Mouse (Mus musculus) embryonic stem cell, embryonic (primary cell): ENCODE data around the gene Myrip.

ENCODE experiments used
- CTCF ChIA-PET, 4 experiments: fragments of 300-600 bp in 2 of 4; fragments of 350-600 bp in 2 of 4; sonication (Branson Sonifier 250); formaldehyde crosslinking; loops; one replicate each; lab custom pipeline; 2022; ENCODE audit warnings: inconsistent platforms in 2 of 4; lab: Charles Lee
- POLR2A ChIA-PET, 4 experiments: fragments of 300-600 bp in 2 of 4; fragments of 350-600 bp in 2 of 4; sonication (Branson Sonifier 250); formaldehyde crosslinking; loops; one replicate each; lab custom pipeline; 2022; ENCODE audit warnings: antibody characterized with exemption in 4 of 4, inconsistent platforms in 1 of 4; lab: Charles Lee

Myrip gene

GRCm38 (mm10) chr9:120470431-120470830, 169.1 kb downstream of the Myrip start:
- POLR2A ChIA-PET: no interaction called here

GRCm38 (mm10) chr9:120481644-120482043, 180.3 kb downstream of the Myrip start:
- ChIA-PET CTCF (no interaction called here), POLR2A (no interaction called here)

More at GRCm38 (mm10) chr9:120470431-120470830, 169.1 kb downstream of the Myrip start:
- CTCF ChIA-PET: no interaction called here

GRCm38 (mm10) chr9:120482382-120482781, 181.1 kb downstream of the Myrip start:
- ChIA-PET POLR2A (interaction anchor here in 1 of 4 experiments (0.6 to 1.2 kb wide), 2 partner anchors 11 to 103 kb away, joined by 3 read pairs; no protein-coding TSS in a partner anchor), CTCF (no interaction called here)

GRCm38 (mm10) chr9:120483101-120483500, 181.8 kb downstream of the Myrip start:
- ChIA-PET POLR2A (interaction anchor here in 1 of 4 experiments (1.1 to 1.2 kb wide), 2 partner anchors 10 to 88 kb away, joined by 3 read pairs; partner anchors contain the start of gene Rpl14), CTCF (interaction anchor here in 1 of 4 experiments (0.7 kb wide), 1 partner anchor 123 kb away, joined by 4 read pairs; no protein-coding TSS in a partner anchor)

GRCm38 (mm10) chr9:120487076-120487475, 185.8 kb downstream of the Myrip start:
- POLR2A ChIA-PET: no interaction called here

GRCm38 (mm10) chr9:120491509-120491908, 190.2 kb downstream of the Myrip start:
- CTCF ChIA-PET: interaction anchor here in 1 of 4 experiments (1.1 to 2.2 kb wide), 5 partner anchors 10 to 231 kb away, joined by 3 to 6 read pairs (median 5); partner anchors contain the start of gene Rpl14
- POLR2A ChIA-PET: interaction anchor here in 2 of 4 experiments (0.6 to 5.1 kb wide), 4 partner anchors 10 to 188 kb away, joined by 3 to 28 read pairs (median 10); partner anchors contain the start of gene Rpl14 (in 1 of the 2)

More at GRCm38 (mm10) chr9:120487076-120487475, 185.8 kb downstream of the Myrip start:
- CTCF ChIA-PET: interaction anchor here in 1 of 4 experiments (1.2 kb wide), 1 partner anchor 110 kb away, joined by 3 read pairs; no protein-coding TSS in a partner anchor

- POLR2A ChIA-PET: interaction anchor here in 2 of 4 experiments (0.6 to 5.1 kb wide), 7 partner anchors 10 to 187 kb away, joined by 3 to 28 read pairs (median 5); partner anchors contain the start of gene Rpl14 (in 1 of the 2)
Observed at GRCm38 (mm10) chr9:120492010-120492399, 190.7 kb downstream of the Myrip start, which contains the start of gene Eif1b. TSS of gene Eif1b (plus strand) at chr9:120492232.

GRCm38 (mm10) chr9:120492400-120493351, 191.4 kb downstream of the Myrip start:
- ChIA-PET CTCF (interaction anchor here (0.5 to 2.2 kb wide), 11 partner anchors 9 to 308 kb away, joined by 3 to 10 read pairs (median 5); no protein-coding TSS in a partner anchor), POLR2A (interaction anchor here in 3 of 4 experiments (0.6 to 5.1 kb wide), 14 partner anchors 9 to 821 kb away, joined by 3 to 28 read pairs (median 5); partner anchors contain the start of gene Rpl14 (in 2 of the 3))

More at GRCm38 (mm10) chr9:120492010-120492399, 190.7 kb downstream of the Myrip start, which contains the start of gene Eif1b:
- CTCF ChIA-PET: interaction anchor here in 2 of 4 experiments (0.6 to 2.2 kb wide), 6 partner anchors 9 to 231 kb away, joined by 3 to 6 read pairs (median 4); partner anchors contain the start of gene Rpl14 (in 1 of the 2)

- ChIA-PET CTCF (interaction anchor here in 3 of 4 experiments (0.5 to 1.8 kb wide), 9 partner anchors 8 to 487 kb away, joined by 3 to 8 read pairs (median 4); no protein-coding TSS in a partner anchor), POLR2A (interaction anchor here in 3 of 4 experiments (0.7 to 5.1 kb wide), 7 partner anchors 8 to 291 kb away, joined by 3 to 28 read pairs (median 5); partner anchors contain the start of gene Rpl14 (in 2 of the 3))
Observed at GRCm38 (mm10) chr9:120493781-120494180, 192.5 kb downstream of the Myrip start.

GRCm38 (mm10) chr9:120496691-120497090, 195.4 kb downstream of the Myrip start:
- CTCF ChIA-PET: interaction anchor here in 1 of 4 experiments (1.1 kb wide), 1 partner anchor 305 kb away, joined by 3 read pairs; no protein-coding TSS in a partner anchor
- POLR2A ChIA-PET: no interaction called here

- POLR2A ChIA-PET: interaction anchor here in 2 of 4 experiments (1.0 to 7.8 kb wide), 2 partner anchors 73 to 76 kb away, joined by 3 to 76 read pairs; partner anchors contain the start of gene Rpl14 (in 1 of the 2)
- CTCF ChIA-PET: interaction anchor here in 1 of 4 experiments (6.7 kb wide), 1 partner anchor 72 kb away, joined by 140 read pairs; the partner anchor contains the start of gene Rpl14
Observed at GRCm38 (mm10) chr9:120497983-120498382, 196.7 kb downstream of the Myrip start.

- CTCF ChIA-PET: interaction anchor here (0.5 to 6.7 kb wide), 90 partner anchors 8 to 1767 kb away, joined by 3 to 140 read pairs (median 4); partner anchors contain the start of genes Rpl14 (in 3 of the 4), Eif1b (in 2 of the 4) and Entpd3 (in 2 of the 4)
- POLR2A ChIA-PET: interaction anchor here (0.9 to 7.8 kb wide), 20 partner anchors 8 to 92 kb away, joined by 3 to 76 read pairs (median 5); partner anchors contain the start of genes Rpl14 (in 4 of the 4) and Eif1b (in 1 of the 4)
Observed at GRCm38 (mm10) chr9:120501191-120501902, 200.0 kb downstream of the Myrip start.

- ChIA-PET CTCF (interaction anchor here (0.5 to 6.7 kb wide), 92 partner anchors 9 to 1766 kb away, joined by 3 to 140 read pairs (median 4); partner anchors contain the start of genes Rpl14 (in 3 of the 4), Eif1b (in 2 of the 4) and Entpd3 (in 2 of the 4)), POLR2A (interaction anchor here (0.8 to 7.8 kb wide), 22 partner anchors 9 to 222 kb away, joined by 3 to 76 read pairs (median 5); partner anchors contain the start of genes Rpl14 (in 4 of the 4) and Eif1b (in 1 of the 4))
Observed at GRCm38 (mm10) chr9:120502013-120502412, 200.7 kb downstream of the Myrip start.

- ChIA-PET POLR2A (interaction anchor here in 2 of 4 experiments (0.9 to 7.8 kb wide), 3 partner anchors 66 to 78 kb away, joined by 4 to 76 read pairs (median 50); partner anchors contain the start of gene Rpl14 (in 2 of the 2)), CTCF (interaction anchor here in 3 of 4 experiments (1.0 to 6.7 kb wide), 5 partner anchors 65 to 82 kb away, joined by 3 to 140 read pairs (median 30); partner anchors contain the start of gene Rpl14 (in 2 of the 3))
Observed at GRCm38 (mm10) chr9:120504423-120504822, 203.1 kb downstream of the Myrip start.

- ChIA-PET CTCF (interaction anchor here in 2 of 4 experiments (0.5 to 2.1 kb wide), 3 partner anchors 10 to 58 kb away, joined by 4 to 8 read pairs (median 5); no protein-coding TSS in a partner anchor), POLR2A (no interaction called here)
Observed at GRCm38 (mm10) chr9:120511781-120512180, 210.5 kb downstream of the Myrip start.

- ChIA-PET CTCF (interaction anchor here in 2 of 4 experiments (0.5 to 5.1 kb wide), 4 partner anchors 8 to 348 kb away, joined by 3 to 33 read pairs (median 5); partner anchors contain the start of gene Rpl14 (in 1 of the 2)), POLR2A (interaction anchor here in 2 of 4 experiments (0.7 to 2.0 kb wide), 4 partner anchors 24 to 66 kb away, joined by 3 to 14 read pairs (median 4); partner anchors contain the start of gene Rpl14 (in 1 of the 2))
Observed at GRCm38 (mm10) chr9:120516720-120517119, 215.4 kb downstream of the Myrip start.
